Mouse (Mus musculus) midbrain, postnatal 0 days (tissue): ENCODE data around the gene Gab3. TPM values are rescaled to one million over a fixed set of nuclear protein-coding genes. Genes with fewer than 3 reads are reported as not detected.

ENCODE experiments used
- ATAC-seq: fragments of 200-750 bp; cut with Nextera tagmentation; 2 replicates; pipeline ENCODE4 v1.8.0; 2017; ENCODE audit warnings: moderate number of reproducible peaks, mild to moderate bottlenecking, moderate TSS enrichment, moderate library complexity; ENCODE audit not compliant: low FRiP score
- DNase-seq: peaks from one replicate; pipeline ENCODE4 v3.0.0-alpha.2; 2015; ENCODE audit warnings: low spot score
- H3K27ac ChIP-seq: fragments of 300-500 bp; sonication (generic); 2 replicates; pipeline ENCODE4 v1.5.1; 2014; ENCODE audit warnings: low read depth, mild to moderate bottlenecking, low read length, mixed read lengths
- H3K27me3 ChIP-seq: fragments of 300-500 bp; sonication (generic); 2 replicates; pipeline ENCODE4 v1.6.1; 2014; ENCODE audit warnings: low read length, control low read depth, mixed read lengths; ENCODE audit not compliant: insufficient read depth
- H3K36me3 ChIP-seq: fragments of 300-500 bp; sonication (generic); 2 replicates; pipeline ENCODE4 v1.6.1; 2014; ENCODE audit warnings: low read length, control low read depth, mixed read lengths; ENCODE audit not compliant: insufficient read depth
- H3K4me1 ChIP-seq: fragments of 300-500 bp; sonication (generic); 2 replicates; pipeline ENCODE4 v1.6.1; 2014; ENCODE audit warnings: mild to moderate bottlenecking, control low read depth, antibody characterized with exemption, low read length, mixed read lengths; ENCODE audit not compliant: insufficient read depth
- H3K4me2 ChIP-seq: fragments of 300-500 bp; sonication (generic); 2 replicates; pipeline ENCODE4 v1.6.1; 2014; ENCODE audit warnings: low read depth, mild to moderate bottlenecking, low read length, mixed read lengths; ENCODE audit not compliant: poor library complexity, severe bottlenecking
- H3K4me3 ChIP-seq: fragments of 300-500 bp; sonication (generic); 2 replicates; pipeline ENCODE4 v1.5.1; 2014; ENCODE audit warnings: low read depth, mild to moderate bottlenecking, low read length, moderate library complexity
- H3K9ac ChIP-seq: fragments of 300-500 bp; sonication (generic); replicated peaks from 2 replicates; pipeline ENCODE4 v1.6.1; 2014; ENCODE audit warnings: mild to moderate bottlenecking, low read length, moderate library complexity, mixed read lengths; ENCODE audit not compliant: poor library complexity, severe bottlenecking
- H3K9me3 ChIP-seq: fragments of 300-500 bp; sonication (generic); 2 replicates; pipeline ENCODE4 v1.6.1; 2016; ENCODE audit warnings: low read length, control low read depth
- CTCF ChIP-seq: IDR thresholded peaks from 2 replicates; pipeline ENCODE4 v1.5.1; 2016; ENCODE audit warnings: antibody characterized with exemption, mild to moderate bottlenecking
- whole genome bisulfite sequencing: fragments of 180-500 bp; shearing (Covaris S2); extraction: QIAGEN DNeasy Blood & Tissue Kit; methylation state at CpG from one replicate; pipeline ENCODE4 v1.1.7; 2014; 5-methylcytosine and 5-hydroxymethylcytosine counted together
- polyA plus RNA-seq: library from polyadenylated mRNA; unstranded; fragments of >200 nt; fragmentation: Nextera tagmentation; extraction: Ambion mirVana; gene quantifications from 2 replicates; pipeline ENCODE4 v1.2.1, GENCODE M21; 2015
- total RNA-seq: library from RNA; depleted of rRNA; stranded (reverse); fragments of >200 nt; gene quantifications from 2 replicates; pipeline ENCODE4 v1.2.3, GENCODE M21; 2014; rRNA removed

Gene Gab3
- total RNA-seq (2.2 and 5.5 TPM in 2 replicates), polyA plus RNA-seq (4.5 and 4.7 TPM in 2 replicates)

GRCm38 (mm10) chrX:75084774-75085508, at the start of gene Gab3:
Gene Gab3, minus strand, starts transcription at chrX:75085458.
- Histone ChIP-seq H3K27me3 (no peaks in the 10 kb centered on the region), H3K4me2 (peak within 1 kb of the TSS; percentile 48), H3K9ac (peak within 1 kb of the TSS; percentile 33; the same call in 1 of the 2 replicates), H3K36me3 (no peaks in the 10 kb centered on the region), H3K9me3 (no peaks in the 10 kb centered on the region), H3K4me1 (no peaks in the 10 kb centered on the region), H3K27ac (0 out of 2 replicates have a peak within 1 kb of the TSS, but pooled peaks have one; percentile 18), H3K4me3 (peak within 1 kb of the TSS; percentile 45)
- DNase-seq, result peak; percentile 58
- peak; percentile 92 for ATAC-seq
- no peak for TF ChIP-seq CTCF
- 18% methylated on average over 4 of the region's 17 CpGs for WGBS

GRCm38 (mm10) chrX:75130467-75131160, 45.4 kb upstream of the Gab3 start, which contains the start of gene Mpp1:
Gene Mpp1, minus strand, starts transcription at chrX:75131016.
- Histone ChIP-seq H3K27me3 (no peaks in the 10 kb centered on the region), H3K27ac (peak within 1 kb of the TSS; percentile 32; the same call in 1 of the 2 replicates), H3K36me3 (no peaks in the 10 kb centered on the region), H3K4me1 (no peaks in the 10 kb centered on the region), H3K9ac (peak within 1 kb of the TSS; percentile 62), H3K4me2 (peak within 1 kb of the TSS; percentile 56), H3K9me3 (no peaks in the 10 kb centered on the region), H3K4me3 (peak within 1 kb of the TSS; percentile 46)
- ATAC-seq, result peak; percentile 96
- DNase-seq, result peak; percentile 85
- TF ChIP-seq CTCF, result no peak
- WGBS, result 22% methylated on average over 36 of the region's 36 CpGs

DNA sequence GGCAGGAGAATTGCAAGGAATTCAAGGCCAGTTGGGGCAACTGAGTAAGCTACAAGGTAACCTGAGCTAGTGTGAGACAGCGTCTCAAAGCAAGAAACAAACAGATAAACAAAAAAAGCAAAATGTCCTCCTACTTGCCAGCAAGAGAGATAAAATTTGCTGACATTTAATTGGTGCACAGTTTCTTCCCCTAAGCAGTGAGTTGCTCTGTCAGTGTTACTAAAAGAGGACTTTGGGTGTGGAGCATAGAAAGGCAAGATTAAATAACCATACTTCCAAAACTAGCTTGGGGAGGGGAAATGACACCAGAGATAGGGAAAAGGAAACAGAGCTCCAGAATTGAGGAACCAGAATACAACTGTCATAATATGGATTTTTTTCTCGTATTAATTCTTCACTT, 44.2 kb upstream of the Gab3 start:
- 68% methylated on average over 2 of the region's 2 CpGs for WGBS
- Histone ChIP-seq H3K4me3 (no peak overlapping the region), H3K36me3 (no peaks in the 10 kb centered on the region), H3K27ac (no peak overlapping the region), H3K4me2 (no peak overlapping the region), H3K27me3 (no peaks in the 10 kb centered on the region), H3K9ac (no peak overlapping the region), H3K4me1 (no peaks in the 10 kb centered on the region), H3K9me3 (no peaks in the 10 kb centered on the region)
- no peak for ATAC-seq
- TF ChIP-seq CTCF, result no peak
- no peak for DNase-seq

DNA sequence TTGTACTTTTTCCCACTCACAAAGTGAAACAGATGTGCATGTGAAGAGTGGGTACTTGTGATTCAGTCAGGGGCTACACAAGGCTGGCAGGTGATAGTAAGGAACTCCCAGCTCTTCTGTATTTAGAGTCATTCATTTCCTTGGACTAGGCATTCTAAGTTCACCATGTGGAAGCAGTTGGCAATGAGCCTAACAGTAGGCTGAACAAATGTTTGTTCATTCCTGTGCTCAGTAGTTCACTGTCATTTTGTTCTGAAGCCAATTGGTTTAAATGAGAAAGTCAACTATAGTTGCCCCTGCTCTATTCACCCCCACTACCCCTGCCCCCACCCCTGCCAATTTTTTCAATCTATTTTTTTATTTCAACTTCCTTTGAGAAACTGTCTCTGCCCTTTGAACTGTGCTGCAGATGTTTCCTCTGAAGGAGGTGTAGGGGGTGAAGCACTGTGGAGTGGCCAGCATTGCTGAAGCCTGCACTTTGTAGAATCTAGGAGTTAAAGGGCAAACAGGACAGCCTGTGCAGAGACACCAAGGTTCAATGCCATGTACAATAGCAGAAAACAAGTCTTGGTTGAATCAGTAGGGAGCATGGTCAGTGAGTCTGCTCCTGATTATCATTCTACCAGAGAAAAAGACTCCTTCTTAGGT, 43.2 kb upstream of the Gab3 start:
- Histone ChIP-seq H3K4me1 (no peaks in the 10 kb centered on the region), H3K9me3 (no peaks in the 10 kb centered on the region), H3K36me3 (no peaks in the 10 kb centered on the region), H3K4me3 (no peak overlapping the region), H3K27me3 (no peaks in the 10 kb centered on the region), H3K9ac (no peak overlapping the region), H3K27ac (no peak overlapping the region), H3K4me2 (no peak overlapping the region)
- no peak for TF ChIP-seq CTCF
- no peak for DNase-seq
- ATAC-seq, result no peak

- H3K27ac ChIP-seq, result no peak overlapping the region
- H3K36me3 ChIP-seq, result no peaks in the 10 kb centered on the region
- DNase-seq (no peak), ATAC-seq (no peak)
- no peaks in the 10 kb centered on the region for H3K9me3 ChIP-seq
- H3K9ac ChIP-seq, result no peak overlapping the region
- no peak overlapping the region for H3K4me2 ChIP-seq
- H3K4me3 ChIP-seq, result no peak overlapping the region
- no peaks in the 10 kb centered on the region for H3K4me1 ChIP-seq
- no peaks in the 10 kb centered on the region for H3K27me3 ChIP-seq
- TF ChIP-seq CTCF, result no peak
Measured at GRCm38 (mm10) chrX:75126893-75127292, 41.6 kb upstream of the Gab3 start.

GRCm38 (mm10) chrX:75125606-75126005, 40.3 kb upstream of the Gab3 start:
- H3K27ac ChIP-seq, result no peak overlapping the region
- H3K4me1 ChIP-seq, result no peaks in the 10 kb centered on the region
- H3K36me3 ChIP-seq, result no peaks in the 10 kb centered on the region
- ATAC-seq (no peak), DNase-seq (no peak)
- H3K4me3 ChIP-seq, result no peak overlapping the region
- WGBS, result 83% methylated on average over 3 of the region's 3 CpGs
- H3K27me3 ChIP-seq, result no peaks in the 10 kb centered on the region
- TF ChIP-seq CTCF, result no peak
- no peak overlapping the region for H3K9ac ChIP-seq
- H3K9me3 ChIP-seq, result no peaks in the 10 kb centered on the region
- H3K4me2 ChIP-seq, result no peak overlapping the region
